Mouse (Mus musculus): Measurements from ENCODE around the gene Mafb. TPM values are rescaled to one million over a fixed set of nuclear protein-coding genes. Genes with fewer than 3 reads are reported as not detected.
A peak's percentile ranks its signal among the peaks of the same experiment; 100 is the strongest.

The Mafb gene
- polyA plus RNA-seq, 1 experiment = 12.5 TPM

DNA sequence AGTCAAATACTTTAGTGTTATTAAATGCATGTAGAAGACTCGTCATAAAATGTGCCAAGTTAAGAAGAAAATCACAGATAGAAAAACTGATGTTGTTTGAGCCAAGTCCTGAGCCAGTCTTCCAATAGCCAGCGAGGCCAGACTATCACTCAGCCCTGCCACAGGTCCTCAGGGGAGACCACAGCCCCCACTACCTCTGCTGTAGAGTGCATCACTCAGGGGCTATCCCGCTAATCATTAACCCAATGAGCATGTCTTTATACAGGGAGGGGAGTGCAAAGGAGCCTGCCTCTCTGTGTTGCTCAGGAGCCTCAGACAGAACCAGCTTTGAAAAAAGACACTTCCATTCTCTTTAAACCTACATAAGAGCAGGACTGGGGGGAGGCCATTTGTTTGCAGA lies 16.6 kb upstream of the Mafb start:
- no peak for TF ChIP-seq CTCF (IDR thresholded peaks at IDR 0.05; ENCODE audit: borderline replicate concordance, insufficient read depth, low read length)
- TF ChIP-seq POLR2A (IDR thresholded peaks at IDR 0.05; ENCODE audit: low read depth, low read length) = no peak
- Histone ChIP-seq H3K27ac (ENCODE audit: insufficient read depth, low read length) (no peak overlapping the region), H3K4me3 (ENCODE audit: insufficient read depth, low read length) (no peak overlapping the region), H3K4me1 (ENCODE audit: control insufficient read depth, insufficient read depth, low read length) (no peaks in the 10 kb centered on the region)

GRCm38 (mm10) chr2:160378271-160378670 lies 11.4 kb upstream of the Mafb start:
- H3K27ac ChIP-seq (ENCODE audit: insufficient read depth, low read length) = no peak overlapping the region
- H3K4me1 ChIP-seq (ENCODE audit: control insufficient read depth, insufficient read depth, low read length) = no peaks in the 10 kb centered on the region
- no peak overlapping the region for H3K4me3 ChIP-seq (ENCODE audit: insufficient read depth, low read length)
- TF ChIP-seq CTCF (IDR thresholded peaks at IDR 0.05; ENCODE audit: borderline replicate concordance, insufficient read depth, low read length) (peak; percentile 54; the same call in 1 of the 2 replicates), POLR2A (IDR thresholded peaks at IDR 0.05; ENCODE audit: low read depth, low read length) (no peak)

DNA sequence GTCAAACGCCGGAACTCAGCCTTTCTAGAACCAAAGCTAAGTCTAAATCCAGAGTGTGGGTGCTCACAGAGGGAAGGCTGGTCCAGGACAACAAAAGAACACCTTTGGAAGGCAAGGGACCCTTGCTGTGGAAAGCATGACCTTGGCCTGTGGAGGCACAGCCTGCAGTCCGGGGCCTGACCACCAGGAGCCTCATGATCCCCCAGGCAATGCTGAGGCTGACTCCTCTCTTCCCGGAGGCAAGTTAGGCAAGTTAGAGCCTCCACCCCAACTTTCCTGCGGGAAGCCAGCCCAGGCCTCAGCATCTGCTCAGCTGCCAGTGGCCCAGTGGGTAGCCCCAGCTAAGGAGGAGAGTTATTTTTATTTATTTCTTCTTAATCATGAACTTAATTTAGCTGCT lies 9.4 kb upstream of the Mafb start:
- no peak overlapping the region for H3K27ac ChIP-seq (ENCODE audit: insufficient read depth, low read length)
- H3K4me1 ChIP-seq (ENCODE audit: control insufficient read depth, insufficient read depth, low read length) = no peaks in the 10 kb centered on the region
- no peak overlapping the region for H3K4me3 ChIP-seq (ENCODE audit: insufficient read depth, low read length)
- TF ChIP-seq CTCF (IDR thresholded peaks at IDR 0.05; ENCODE audit: borderline replicate concordance, insufficient read depth, low read length) = no peak; the same call in 1 of the 2 replicates
- TF ChIP-seq POLR2A (IDR thresholded peaks at IDR 0.05; ENCODE audit: low read depth, low read length) = no peak

GRCm38 (mm10) chr2:160369653-160370420 lies 3.0 kb upstream of the Mafb start:
- no peak for TF ChIP-seq CTCF (IDR thresholded peaks at IDR 0.05; ENCODE audit: borderline replicate concordance, insufficient read depth, low read length)
- no peak for TF ChIP-seq POLR2A (IDR thresholded peaks at IDR 0.05; ENCODE audit: low read depth, low read length)
- no peaks in the 10 kb centered on the region for H3K4me1 ChIP-seq (ENCODE audit: control insufficient read depth, insufficient read depth, low read length)
- no peak overlapping the region for H3K4me3 ChIP-seq (ENCODE audit: insufficient read depth, low read length)
- H3K27ac ChIP-seq (ENCODE audit: insufficient read depth, low read length) = no peak overlapping the region

DNA sequence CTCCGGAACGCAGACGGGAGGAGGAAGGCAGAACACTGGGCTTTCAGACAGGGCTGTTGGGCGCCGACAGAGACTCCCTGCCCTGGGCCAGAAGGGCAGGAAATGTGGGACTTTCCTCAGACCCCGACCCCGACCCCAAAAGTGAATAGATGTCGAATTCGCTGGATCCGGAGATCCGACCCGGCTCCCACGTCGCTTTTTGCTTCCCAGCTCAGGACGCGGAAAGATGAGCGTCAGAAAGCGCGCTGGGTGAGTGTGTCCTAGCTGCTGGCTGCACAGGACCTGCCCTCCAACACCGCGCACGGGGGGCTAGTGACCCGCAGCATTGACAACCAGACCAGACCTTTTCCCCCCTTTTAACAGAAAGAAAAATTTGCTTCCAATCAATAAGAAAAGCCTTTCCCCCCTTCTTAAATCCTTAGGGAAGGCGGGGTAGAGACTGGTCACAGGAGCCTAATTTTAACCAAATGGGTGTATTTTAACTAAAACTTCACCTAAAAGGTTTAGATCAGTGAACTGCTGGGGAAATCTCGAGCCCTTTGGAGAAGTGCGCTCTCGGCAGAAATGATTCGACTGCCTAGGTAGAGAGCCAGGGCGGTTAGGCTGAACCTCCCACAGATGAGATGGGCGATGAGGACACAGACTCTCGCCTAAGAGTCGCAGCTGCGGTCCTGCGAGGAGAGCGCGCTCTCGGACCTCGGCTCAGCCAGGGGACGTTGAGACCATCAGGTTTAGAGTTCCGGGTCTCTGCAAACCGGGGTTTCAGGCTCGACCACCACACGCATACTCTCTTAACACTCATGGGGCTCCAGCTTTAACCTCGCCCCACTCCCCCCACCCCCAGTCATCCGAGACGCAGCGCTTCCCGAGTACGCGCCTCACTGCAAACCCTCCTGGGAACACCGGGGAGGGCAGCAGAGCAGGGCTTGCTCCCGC lies 1.8 kb upstream of the Mafb start:
- Histone ChIP-seq H3K4me3 (ENCODE audit: insufficient read depth, low read length) (peak overlapping the region; percentile 3; the same call in 1 of the 2 replicates), H3K27ac (ENCODE audit: insufficient read depth, low read length) (no peak overlapping the region), H3K4me1 (ENCODE audit: control insufficient read depth, insufficient read depth, low read length) (no peaks in the 10 kb centered on the region)
- TF ChIP-seq POLR2A (IDR thresholded peaks at IDR 0.05; ENCODE audit: low read depth, low read length) (no peak), CTCF (IDR thresholded peaks at IDR 0.05; ENCODE audit: borderline replicate concordance, insufficient read depth, low read length) (no peak)

DNA sequence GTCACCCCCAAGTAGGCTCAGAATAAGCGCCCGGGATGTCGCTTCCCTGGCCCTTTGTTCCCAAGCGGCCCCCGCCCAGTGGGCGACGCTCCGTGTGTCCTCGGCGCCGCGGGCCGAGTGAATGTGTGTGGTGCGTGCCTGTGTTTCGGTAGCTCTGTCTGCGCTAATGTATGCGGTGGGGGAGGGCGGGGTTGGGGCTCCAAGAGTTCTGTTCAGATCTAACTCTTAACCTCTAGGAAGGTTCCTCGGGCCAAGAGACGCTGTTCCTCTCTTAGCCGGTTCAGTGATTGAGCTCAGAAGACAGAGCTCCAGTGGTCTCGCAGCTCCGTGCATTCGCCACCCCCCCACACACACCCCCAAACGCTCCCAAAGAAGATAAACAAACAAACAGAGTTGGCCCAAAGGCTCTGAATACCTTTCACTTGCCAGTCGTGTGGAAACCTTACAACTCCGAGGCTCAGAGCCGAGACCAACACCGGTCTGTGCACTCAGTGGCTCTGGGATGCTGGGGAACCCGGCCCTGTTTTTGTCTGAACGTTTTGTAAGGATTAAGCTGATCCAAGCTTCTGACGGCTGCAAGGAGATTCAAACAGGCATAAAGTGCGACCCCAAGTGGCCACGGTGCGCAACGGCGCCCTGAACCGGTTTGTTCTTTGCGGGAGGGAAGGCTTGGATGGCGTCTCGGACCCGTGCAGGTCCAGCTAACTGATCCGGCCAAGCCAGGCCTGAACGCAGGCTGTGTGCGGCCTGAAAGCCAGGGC lies 763 bp upstream of the Mafb start:
- no peaks in the 10 kb centered on the region for H3K4me1 ChIP-seq (ENCODE audit: control insufficient read depth, insufficient read depth, low read length)
- H3K4me3 ChIP-seq (ENCODE audit: insufficient read depth, low read length) = peak overlapping the region; percentile 42
- peak overlapping the region; percentile 69 for H3K27ac ChIP-seq (ENCODE audit: insufficient read depth, low read length)
- TF ChIP-seq CTCF (IDR thresholded peaks at IDR 0.05; ENCODE audit: borderline replicate concordance, insufficient read depth, low read length) (peak; percentile 91), POLR2A (IDR thresholded peaks at IDR 0.05; ENCODE audit: low read depth, low read length) (peak; percentile 42; the same call in 1 of the 2 replicates)

- Histone ChIP-seq H3K4me1 (ENCODE audit: control insufficient read depth, insufficient read depth, low read length) (no peaks in the 10 kb centered on the region), H3K27ac (ENCODE audit: insufficient read depth, low read length) (0 out of 2 replicates have a peak overlapping the region, but pooled peaks have one; percentile 43), H3K4me3 (ENCODE audit: insufficient read depth, low read length) (peak overlapping the region; percentile 57)
- no peak for TF ChIP-seq POLR2A (IDR thresholded peaks at IDR 0.05; ENCODE audit: low read depth, low read length)
- TF ChIP-seq CTCF (IDR thresholded peaks at IDR 0.05; ENCODE audit: borderline replicate concordance, insufficient read depth, low read length) = no peak
Observed at GRCm38 (mm10) chr2:160366111-160366979, 520 bp downstream of the Mafb start.

DNA sequence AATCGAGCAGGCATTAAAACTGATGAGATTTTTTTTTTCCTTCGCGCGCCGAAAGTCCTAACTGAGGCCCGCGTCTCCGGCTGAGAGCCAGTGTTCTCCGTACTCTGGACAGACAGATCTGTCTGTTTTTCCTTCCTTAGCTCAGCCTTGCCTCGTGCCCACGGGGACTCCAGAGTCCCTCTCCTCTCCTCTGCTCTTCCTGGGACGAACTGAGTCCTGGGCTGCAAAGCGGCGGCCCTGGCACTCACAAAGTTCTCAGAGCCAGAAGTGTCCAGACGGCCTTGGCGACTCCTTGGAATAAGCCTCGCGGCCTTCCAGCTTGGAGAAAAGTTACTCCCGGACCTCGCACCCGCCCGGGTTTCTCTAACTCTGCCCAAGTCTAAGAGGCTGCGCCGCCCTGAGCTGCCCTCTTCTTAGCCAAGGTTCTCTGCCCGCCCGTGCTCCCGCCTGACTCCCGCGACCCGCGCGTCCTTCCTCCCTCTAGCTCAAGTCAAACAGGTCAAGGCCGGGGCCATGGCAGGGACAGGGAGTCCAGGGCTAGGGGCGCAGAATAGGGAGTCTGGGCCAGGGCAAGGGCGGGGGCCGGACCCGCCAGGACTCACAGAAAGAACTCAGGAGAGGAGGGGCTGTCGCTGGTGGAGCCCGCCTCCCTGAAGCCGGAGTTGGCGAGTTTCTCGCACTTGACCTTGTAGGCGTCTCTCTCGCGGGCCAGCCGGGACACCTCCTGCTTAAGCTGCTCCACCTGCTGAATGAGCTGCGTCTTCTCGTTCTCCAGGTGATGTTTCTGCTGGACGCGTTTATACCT lies 1.6 kb downstream of the Mafb start:
- Histone ChIP-seq H3K4me1 (ENCODE audit: control insufficient read depth, insufficient read depth, low read length) (no peaks in the 10 kb centered on the region), H3K27ac (ENCODE audit: insufficient read depth, low read length) (no peak overlapping the region), H3K4me3 (ENCODE audit: insufficient read depth, low read length) (peak overlapping the region; percentile 57)
- no peak for TF ChIP-seq CTCF (IDR thresholded peaks at IDR 0.05; ENCODE audit: borderline replicate concordance, insufficient read depth, low read length)
- TF ChIP-seq POLR2A (IDR thresholded peaks at IDR 0.05; ENCODE audit: low read depth, low read length) = no peak

Data from embryonic fibroblast, embryonic 13.5 days (primary cell).